Mouse (Mus musculus) liver, adult 2 months (tissue): ENCODE data around the gene Rheb.
"Not testable (repeated sequence)": the region's sequence is repeated elsewhere in the genome, so short reads cannot be mapped to it uniquely, and the experiment has no call there.

Experiments used
- CTCF ChIP-seq: fragments of 200-500 bp; IDR thresholded peaks from 2 replicates; pipeline ENCODE4 v1.5.1; 2011; ENCODE audit warnings: low read depth, low read length, control low read depth
- POLR2A ChIP-seq: fragments of 200-500 bp; IDR thresholded peaks from 2 replicates; pipeline ENCODE4 v1.6.1; 2011; ENCODE audit warnings: low read length, control low read depth; ENCODE audit not compliant: insufficient read depth; ENCODE audit errors: extremely low read depth

- TF ChIP-seq POLR2A, CTCF: not testable (repeated sequence)
These were observed 20.2 kb downstream of the Rheb start for GRCm38 (mm10) chr5:24822231-24822630.
